Mouse (Mus musculus) urinary bladder, postnatal 25 days (tissue): Measurements from ENCODE around the gene Jag1.

Experiments
- DNase-seq: peaks from one replicate; pipeline ENCODE4 v3.0.0; 2022; ENCODE audit warnings: low spot score

Gene Jag1

GRCm38 (mm10) chr2:137116025-137116674 lies at the start of gene Jag1:
Gene Jag1 (minus strand): TSS chr2:137116644.
- peak; percentile 42 for DNase-seq

GRCm38 (mm10) chr2:137156018-137156417 lies 39.6 kb upstream of the Jag1 start:
- no peak for DNase-seq

- no peak for DNase-seq
These were observed 37.4 kb upstream of the Jag1 start for GRCm38 (mm10) chr2:137153825-137154224.

GRCm38 (mm10) chr2:137153172-137153667 lies 36.8 kb upstream of the Jag1 start:
- DNase-seq: no peak

GRCm38 (mm10) chr2:137150953-137151352 lies 34.5 kb upstream of the Jag1 start:
- no peak for DNase-seq

GRCm38 (mm10) chr2:137146938-137147666 lies 30.7 kb upstream of the Jag1 start:
- DNase-seq: no peak

- no peak for DNase-seq
These were observed 21.6 kb upstream of the Jag1 start for GRCm38 (mm10) chr2:137138063-137138462.

- no peak for DNase-seq
These were observed 17.6 kb upstream of the Jag1 start for GRCm38 (mm10) chr2:137134035-137134434.

GRCm38 (mm10) chr2:137124861-137125260 lies 8.4 kb upstream of the Jag1 start:
- DNase-seq: no peak

GRCm38 (mm10) chr2:137117321-137117690 lies 862 bp upstream of the Jag1 start:
- peak; percentile 87 for DNase-seq

- peak; percentile 96 for DNase-seq
These were observed 354 bp upstream of the Jag1 start for GRCm38 (mm10) chr2:137116675-137117320.

GRCm38 (mm10) chr2:137115241-137116024 lies 1.0 kb downstream of the Jag1 start:
- DNase-seq: peak; percentile 24

- DNase-seq: peak; percentile 72
These were observed 2.0 kb downstream of the Jag1 start for GRCm38 (mm10) chr2:137114248-137115096.

GRCm38 (mm10) chr2:137113288-137114061 lies 3.0 kb downstream of the Jag1 start:
- no peak for DNase-seq

GRCm38 (mm10) chr2:137110214-137110898 lies 6.1 kb downstream of the Jag1 start:
- DNase-seq: no peak

- no peak for DNase-seq
These were observed 6.9 kb downstream of the Jag1 start for GRCm38 (mm10) chr2:137109321-137110213.

GRCm38 (mm10) chr2:137107946-137108345 lies 8.5 kb downstream of the Jag1 start:
- no peak for DNase-seq

- no peak for DNase-seq
These were observed 9.2 kb downstream of the Jag1 start for GRCm38 (mm10) chr2:137107203-137107602.

- DNase-seq: no peak
These were observed 15.4 kb downstream of the Jag1 start for GRCm38 (mm10) chr2:137101074-137101473.
